Mouse (Mus musculus) thymus, adult 2 months (tissue): Measurements from ENCODE around the gene Gfy. TPM values are rescaled to one million over a fixed set of nuclear protein-coding genes. Genes with fewer than 3 reads are reported as not detected.

Experiments
- DNase-seq: peaks from one replicate; pipeline ENCODE4 v3.0.0; 2021
- H3K27ac ChIP-seq: fragments of 200-500 bp; 2 replicates; pipeline ENCODE4 v1.5.1; 2012; ENCODE audit warnings: low read length, control low read depth; ENCODE audit not compliant: control insufficient read depth, insufficient read depth
- H3K27me3 ChIP-seq: fragments of 200-500 bp; 2 replicates; pipeline ENCODE4 v1.6.1; 2012; ENCODE audit warnings: mild to moderate bottlenecking, low read length, moderate library complexity, mixed read lengths; ENCODE audit not compliant: control insufficient read depth, insufficient read depth
- H3K36me3 ChIP-seq: fragments of 200-500 bp; 2 replicates; pipeline ENCODE4 v1.6.1; 2012; ENCODE audit warnings: mild to moderate bottlenecking, low read length, moderate library complexity; ENCODE audit not compliant: control insufficient read depth, insufficient read depth
- H3K4me1 ChIP-seq: fragments of 200-500 bp; replicated peaks from 2 replicates; pipeline ENCODE4 v1.6.1; 2012; ENCODE audit warnings: low read length; ENCODE audit not compliant: control insufficient read depth, insufficient read depth
- H3K4me3 ChIP-seq: fragments of 200-500 bp; 2 replicates; pipeline ENCODE4 v1.5.1; 2012; ENCODE audit warnings: mild to moderate bottlenecking, low read length, control low read depth, moderate library complexity; ENCODE audit not compliant: control insufficient read depth, insufficient read depth
- CTCF ChIP-seq: fragments of 200-500 bp; IDR thresholded peaks from 2 replicates; pipeline ENCODE4 v1.5.1; 2012; ENCODE audit warnings: mild to moderate bottlenecking, control low read depth, low read length, moderate library complexity, borderline replicate concordance; ENCODE audit not compliant: control insufficient read depth, poor library complexity, insufficient read depth; ENCODE audit errors: extremely low read depth
- POLR2A ChIP-seq: fragments of 200-500 bp; IDR thresholded peaks from 2 replicates; pipeline ENCODE4 v1.6.1; 2012; ENCODE audit warnings: mild to moderate bottlenecking, low read length, control low read depth, moderate library complexity; ENCODE audit not compliant: control insufficient read depth, poor library complexity, insufficient read depth; ENCODE audit errors: extremely low read depth
- WGBS: fragments of 180-500 bp; shearing (Covaris S2); methylation state at CpG from one replicate; pipeline ENCODE4 v1.1.7; 2018; 5-methylcytosine and 5-hydroxymethylcytosine counted together
- polyA plus RNA-seq: library from polyadenylated mRNA; depleted of rRNA; stranded (reverse); fragments of >200 nt; gene quantifications from 2 replicates; pipeline ENCODE4 v1.2.3, GENCODE M21; 2012

Gfy gene
- polyA plus RNA-seq, 1 experiment: 0.11 TPM

DNA sequence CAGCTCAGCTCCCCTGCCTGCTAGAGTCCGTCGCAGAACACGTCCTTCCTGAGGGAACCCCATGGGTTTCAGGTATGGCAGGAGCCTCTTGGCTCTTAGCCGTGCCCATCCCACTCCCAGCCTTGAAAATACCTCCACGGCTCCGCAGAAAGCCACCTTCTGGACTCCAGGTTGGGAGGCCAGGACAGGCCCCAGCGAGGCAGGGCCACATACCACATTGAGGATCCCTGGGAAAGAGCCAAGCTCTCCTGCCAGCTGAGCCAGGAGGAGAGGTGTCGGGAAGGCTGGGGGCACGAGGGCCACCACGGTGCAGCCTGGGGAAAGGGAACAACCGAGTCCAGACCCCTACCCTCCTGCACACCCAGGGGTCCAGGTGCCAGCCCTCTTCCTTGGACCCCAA lies 32.1 kb downstream of the Gfy start:
- no peaks in the 10 kb centered on the region for H3K27me3 ChIP-seq
- H3K4me3 ChIP-seq: no peak overlapping the region
- TF ChIP-seq CTCF (no peak), POLR2A (no peak)
- 97% methylated on average over 11 of the region's 11 CpGs for WGBS
- no peak overlapping the region for H3K27ac ChIP-seq
- no peaks in the 10 kb centered on the region for H3K36me3 ChIP-seq
- peaks cover 8% of the 10 kb centered on the region for H3K4me1 ChIP-seq
- no peak for DNase-seq

DNA sequence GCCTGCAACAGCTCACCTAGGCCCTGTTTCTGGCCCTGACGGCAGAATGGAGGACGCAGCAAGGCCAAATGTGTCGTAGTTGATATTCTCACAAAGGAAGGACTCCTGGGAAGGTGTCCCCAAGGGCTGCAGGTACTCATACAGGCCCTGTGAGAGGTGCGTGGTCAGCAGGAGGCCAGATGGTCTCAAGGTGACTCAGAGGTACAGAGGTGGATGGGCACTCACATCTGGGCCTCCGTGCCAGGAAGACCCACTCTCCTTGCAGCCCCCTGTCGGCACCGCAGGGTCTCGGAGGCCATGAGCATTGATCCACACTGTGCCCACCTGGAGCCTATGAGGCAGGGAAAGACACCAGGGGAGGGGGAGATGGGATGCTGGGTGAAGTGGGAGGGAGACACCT lies 33.9 kb downstream of the Gfy start:
- H3K4me1 ChIP-seq: peaks cover 22% of the 10 kb centered on the region
- no peaks in the 10 kb centered on the region for H3K36me3 ChIP-seq
- TF ChIP-seq CTCF (no peak), POLR2A (no peak)
- H3K27ac ChIP-seq: no peak overlapping the region
- DNase-seq: no peak
- WGBS: 99% methylated on average over 8 of the region's 8 CpGs
- no peak overlapping the region for H3K4me3 ChIP-seq
- H3K27me3 ChIP-seq: no peaks in the 10 kb centered on the region

DNA sequence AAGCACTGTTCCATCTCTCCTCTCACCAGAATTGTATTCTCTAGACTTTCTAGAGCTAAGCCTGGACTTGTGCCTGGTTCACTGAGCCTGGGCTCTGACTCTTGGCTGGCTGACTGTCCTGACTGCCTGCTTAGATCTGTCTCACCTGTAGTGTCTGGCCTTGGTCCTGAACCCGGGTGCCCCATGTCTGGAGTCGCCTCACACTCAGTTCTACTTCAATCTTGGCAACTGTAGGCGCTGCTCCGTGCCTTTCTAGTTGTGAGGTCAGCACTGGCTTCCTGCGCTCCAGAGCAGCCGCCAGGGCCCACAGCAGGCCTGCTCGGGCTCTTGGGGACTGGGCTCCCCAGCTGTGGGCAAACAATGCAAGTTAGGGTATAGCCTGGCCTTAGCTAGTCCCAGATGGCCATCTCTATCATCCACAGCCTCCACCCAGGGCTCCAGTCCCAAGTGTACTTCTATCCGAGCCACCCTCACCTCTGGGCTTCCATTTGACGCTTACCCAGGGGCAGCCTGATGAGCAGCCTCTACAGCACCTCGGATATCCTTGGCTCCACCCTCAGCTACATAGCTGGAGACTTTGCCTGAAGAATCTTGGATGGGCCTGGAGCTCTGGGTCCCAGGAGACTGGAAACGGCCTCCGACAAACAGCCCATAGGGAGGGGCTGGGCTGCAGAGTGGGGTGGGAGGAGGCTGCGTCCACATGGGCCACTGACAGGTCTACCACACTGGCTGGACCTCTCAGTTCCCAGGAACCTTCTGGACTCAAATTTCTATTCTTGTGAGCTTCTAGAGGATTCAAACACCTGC lies 34.8 kb downstream of the Gfy start:
- TF ChIP-seq POLR2A: no peak
- WGBS: 97% methylated on average over 13 of the region's 13 CpGs
- DNase-seq: no peak

DNA sequence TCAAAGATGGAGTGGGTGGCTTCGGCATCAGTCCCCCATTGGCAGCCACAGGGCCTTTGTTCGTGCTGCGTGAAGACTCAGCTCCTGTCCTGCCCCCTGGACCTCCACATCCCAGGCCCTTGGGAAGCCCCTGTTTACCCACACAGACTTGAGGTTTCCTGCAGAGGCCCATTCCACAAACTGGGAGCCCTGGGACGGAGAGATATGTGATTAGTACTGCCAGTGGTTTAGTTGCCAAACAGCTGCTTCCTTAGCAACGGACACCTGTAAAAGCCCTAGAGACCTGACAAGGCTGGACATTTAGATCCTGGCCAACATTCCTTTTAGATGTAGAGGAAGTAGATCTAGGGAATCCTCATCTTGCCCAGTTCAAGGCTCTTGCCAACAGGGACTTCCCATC lies 37.5 kb downstream of the Gfy start:
- DNase-seq: no peak
- H3K27ac ChIP-seq: peak overlapping the region; percentile 65; the same call in 1 of the 2 replicates
- no peaks in the 10 kb centered on the region for H3K36me3 ChIP-seq
- no peak for TF ChIP-seq CTCF
- no peak for TF ChIP-seq POLR2A
- H3K4me1 ChIP-seq: peaks cover 45% of the 10 kb centered on the region
- 65% methylated on average over 5 of the region's 5 CpGs for WGBS
- H3K27me3 ChIP-seq: no peaks in the 10 kb centered on the region
- no peak overlapping the region for H3K4me3 ChIP-seq

More for the DNA sequence above, 34.8 kb downstream of the Gfy start:
- Histone ChIP-seq H3K27ac (no peak overlapping the region), H3K27me3 (no peaks in the 10 kb centered on the region), H3K36me3 (no peaks in the 10 kb centered on the region), H3K4me1 (peaks cover 31% of the 10 kb centered on the region), H3K4me3 (no peak overlapping the region)

DNA sequence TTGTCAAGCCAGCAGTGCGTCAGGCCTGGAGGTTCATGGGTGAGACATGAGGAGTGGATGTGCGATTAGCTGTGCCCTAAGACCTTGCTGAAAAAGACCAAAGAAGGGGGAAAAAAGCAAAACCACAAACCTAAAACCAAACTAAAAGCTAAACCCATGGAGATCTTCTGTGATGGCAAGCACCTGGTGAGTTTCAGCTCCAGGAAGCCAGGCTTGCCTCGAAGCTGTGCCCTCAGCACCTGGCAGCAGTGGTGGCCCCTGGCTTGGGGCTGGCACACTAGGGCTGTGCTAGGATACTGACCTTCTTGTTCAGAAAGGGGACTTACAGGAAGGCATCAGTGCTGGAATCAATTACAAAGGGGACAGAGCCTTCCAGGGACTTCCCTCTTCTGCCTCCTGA lies 38.0 kb downstream of the Gfy start:
- peaks cover 50% of the 10 kb centered on the region for H3K4me1 ChIP-seq
- peak overlapping the region; percentile 65 for H3K27ac ChIP-seq
- no peaks in the 10 kb centered on the region for H3K27me3 ChIP-seq
- TF ChIP-seq POLR2A (no peak), CTCF (no peak)
- peak; percentile 53 for DNase-seq
- WGBS: 5% methylated on average over 3 of the region's 3 CpGs
- no peaks in the 10 kb centered on the region for H3K36me3 ChIP-seq
- H3K4me3 ChIP-seq: no peak overlapping the region

DNA sequence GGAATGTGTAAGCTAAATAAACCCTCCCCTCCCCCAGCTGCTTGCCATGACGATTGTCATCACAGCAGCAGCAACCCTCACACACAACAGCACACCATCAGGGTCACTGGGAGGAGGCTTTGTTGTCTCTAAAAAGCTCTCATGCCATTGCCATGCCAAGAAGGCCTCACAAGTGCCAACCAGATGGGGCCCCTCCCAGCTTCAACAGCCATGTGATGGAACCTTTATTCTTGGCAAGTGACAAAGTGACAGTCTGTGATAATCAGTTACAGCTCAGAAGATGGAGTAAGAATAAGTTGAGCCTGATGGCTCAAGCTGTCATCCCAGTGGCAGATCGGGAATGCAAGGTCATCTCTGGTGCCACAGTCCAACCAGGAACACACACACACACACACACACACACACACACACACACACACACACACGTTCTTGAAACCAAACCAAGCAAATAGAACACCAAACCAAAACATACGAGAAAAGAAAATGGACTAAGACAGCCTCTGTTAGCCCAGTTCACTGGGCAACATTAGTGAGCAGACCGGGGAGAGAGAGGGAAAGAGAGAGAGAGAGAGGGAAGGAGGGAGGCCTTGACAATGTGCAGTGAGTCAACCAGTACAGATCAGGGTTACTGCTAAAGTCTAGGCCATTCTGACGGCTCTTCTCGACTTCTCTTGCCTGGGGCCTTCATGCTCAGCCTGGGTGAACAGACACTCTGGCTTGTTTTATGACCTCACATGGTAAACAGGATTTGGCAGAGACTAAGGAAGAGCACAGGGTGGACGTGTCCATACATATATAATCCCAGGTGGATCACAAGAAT lies 39.3 kb downstream of the Gfy start:
- H3K4me3 ChIP-seq: no peak overlapping the region
- H3K27me3 ChIP-seq: no peaks in the 10 kb centered on the region
- DNase-seq: no peak
- WGBS: 92% methylated on average over 8 of the region's 8 CpGs
- no peaks in the 10 kb centered on the region for H3K36me3 ChIP-seq
- peaks cover 58% of the 10 kb centered on the region for H3K4me1 ChIP-seq
- TF ChIP-seq POLR2A (no peak), CTCF (no peak)
- no peak overlapping the region for H3K27ac ChIP-seq
